11 mouse cellular contexts compared by ENCODE assay signal in genomic region chr1:166923713-166923975, GRCm38 (mm10).
"Had no signal": no experiment of that assay in that cellular context is flagged by ENCODE, and none has a peak within 500 bp of the region (broad histone marks: within the 10 kb centered on the region; RNA-seq: fewer than 3 reads in every experiment).

No protein-coding gene starts in this region.

- H3K4me2 ChIP-seq: limb, embryonic 15.5 days; liver, embryonic 12.5 days; lung, embryonic 14.5 days had no signal

- DNase-seq: kidney, adult 18-20 months; kidney, postnatal 36 days; layer of hippocampus, adult 9-11 months; layer of hippocampus, postnatal 36 days; lung, embryonic 14.5 days; lung, postnatal 10 days; lung, postnatal 4 days; thymus, postnatal 4 days had no signal

- H3K27ac ChIP-seq: limb, embryonic 15.5 days; liver, embryonic 12.5 days; stomach, postnatal 0 days had no signal

- H3K27me3 ChIP-seq: limb, embryonic 15.5 days; liver, embryonic 12.5 days had no signal

- H3K9ac ChIP-seq: limb, embryonic 15.5 days; liver, embryonic 12.5 days; lung, embryonic 14.5 days had no signal

- H3K36me3 ChIP-seq: limb, embryonic 15.5 days; liver, embryonic 12.5 days had no signal

- ATAC-seq: liver, embryonic 12.5 days had no signal

- H3K9me3 ChIP-seq: limb, embryonic 15.5 days; liver, embryonic 12.5 days had no signal

- H3K4me1 ChIP-seq: limb, embryonic 15.5 days; liver, embryonic 12.5 days had no signal

- H3K4me3 ChIP-seq: limb, embryonic 15.5 days; liver, embryonic 12.5 days had no signal
